Mouse (Mus musculus) liver, embryonic 14.5 days (tissue): ENCODE measurements around the gene Fat3. TPM values are rescaled to one million over a fixed set of nuclear protein-coding genes. Genes with fewer than 3 reads are reported as not detected.

Experiments
- ATAC-seq: fragments of 200-750 bp; cut with Nextera tagmentation; 2 replicates; pipeline ENCODE4 v1.8.0; 2017; ENCODE audit warnings: moderate number of reproducible peaks, mild to moderate bottlenecking, moderate library complexity; ENCODE audit not compliant: insufficient read depth
- DNase-seq, 3 experiments: peaks; one replicate each; pipeline ENCODE4 v3.0.0-alpha.2; 2012 to 2013; ENCODE audit warnings: low read depth in 3 of 3, low spot score in 3 of 3
- H3K27ac ChIP-seq: fragments of 300-500 bp; sonication (generic); 2 replicates; pipeline ENCODE4 v1.5.1; 2014; ENCODE audit warnings: moderate library complexity, mild to moderate bottlenecking, control low read depth, inconsistent platforms
- H3K27me3 ChIP-seq: fragments of 300-500 bp; sonication (generic); 2 replicates; pipeline ENCODE4 v1.6.1; 2014; ENCODE audit warnings: mild to moderate bottlenecking, low read length, moderate library complexity; ENCODE audit not compliant: control insufficient read depth, insufficient read depth
- H3K36me3 ChIP-seq: fragments of 300-500 bp; sonication (generic); replicated peaks from 2 replicates; pipeline ENCODE4 v1.6.1; 2014; ENCODE audit warnings: low read depth; ENCODE audit not compliant: control insufficient read depth, insufficient read depth
- H3K4me1 ChIP-seq, 2 experiments: fragments of 200-500 bp in 1 of 2; fragments of 300-500 bp in 1 of 2; sonication (generic) in 1 of 2; replicated peaks; 2 replicates each; pipeline ENCODE4 v1.6.1; 2012 to 2014; ENCODE audit warnings: antibody characterized with exemption in 1 of 2, inconsistent platforms in 1 of 2, low read length in 1 of 2; ENCODE audit not compliant: control insufficient read depth in 2 of 2, insufficient read depth in 2 of 2
- H3K4me2 ChIP-seq: fragments of 300-500 bp; sonication (generic); 2 replicates; pipeline ENCODE4 v1.6.1; 2014; ENCODE audit warnings: low read depth, mild to moderate bottlenecking, control low read depth, moderate library complexity
- H3K4me3 ChIP-seq, 2 experiments: fragments of 200-500 bp in 1 of 2; fragments of 300-500 bp in 1 of 2; sonication (generic) in 1 of 2; 2 replicates each; pipeline ENCODE4 v1.5.1; 2012 to 2014; ENCODE audit warnings: low read depth in 2 of 2, low read length in 2 of 2, mild to moderate bottlenecking in 2 of 2, control low read depth in 1 of 2, inconsistent platforms in 1 of 2, moderate library complexity in 1 of 2; ENCODE audit not compliant: insufficient read depth in 1 of 2
- H3K9ac ChIP-seq: fragments of 300-500 bp; sonication (generic); replicated peaks from 2 replicates; pipeline ENCODE4 v1.6.1; 2014; ENCODE audit warnings: mild to moderate bottlenecking, control low read depth, moderate library complexity
- H3K9me3 ChIP-seq: fragments of 300-500 bp; sonication (generic); 2 replicates; pipeline ENCODE4 v1.6.1; 2016; ENCODE audit warnings: low read length, mixed read lengths; ENCODE audit not compliant: control insufficient read depth
- CTCF ChIP-seq: IDR thresholded peaks from 2 replicates; pipeline ENCODE4 v1.5.1; 2016; ENCODE audit warnings: antibody characterized with exemption, low read depth, control low read depth
- EP300 ChIP-seq: IDR thresholded peaks from 2 replicates; pipeline ENCODE4 v1.6.1; 2016; ENCODE audit warnings: antibody characterized with exemption, low read depth
- WGBS: fragments of 180-500 bp; shearing (Covaris S2); extraction: QIAGEN DNeasy Blood & Tissue Kit; methylation state at CpG from one replicate; pipeline ENCODE4 v1.1.7; 2014; ENCODE audit not compliant: insufficient replicate concordance; 5-methylcytosine and 5-hydroxymethylcytosine counted together
- polyA plus RNA-seq, 2 experiments: library from polyadenylated mRNA; depleted of rRNA in 1 of 2; stranded (reverse) in 1 of 2; unstranded in 1 of 2; fragments of >200 nt; fragmentation: Nextera tagmentation in 1 of 2; extraction: Ambion mirVana in 1 of 2; gene quantifications; 2 replicates each; pipeline versions ENCODE4 v1.2.1 to v1.2.3; 2012 to 2014

Gene Fat3
- polyA plus RNA-seq, 2 experiments = 0.06 TPM; not detected in 1

- no peak overlapping the region for H3K4me3 ChIP-seq
- no peak for ATAC-seq
- no peak for DNase-seq
- TF ChIP-seq EP300 (no peak), CTCF (no peak)
- WGBS = 39% methylated on average over 6 of the region's 6 CpGs
- H3K27me3 ChIP-seq = no peaks in the 10 kb centered on the region
- H3K9me3 ChIP-seq = no peaks in the 10 kb centered on the region
- H3K27ac ChIP-seq = no peak overlapping the region
- H3K4me1 ChIP-seq = no peaks in the 10 kb centered on the region
- H3K36me3 ChIP-seq = no peaks in the 10 kb centered on the region
- no peak overlapping the region for H3K4me2 ChIP-seq
- H3K9ac ChIP-seq = no peak overlapping the region
These were observed 102.1 kb downstream of the Fat3 start for GRCm38 (mm10) chr9:16398734-16399686.

GRCm38 (mm10) chr9:16389141-16389540 is 111.9 kb downstream of the Fat3 start:
- H3K27ac ChIP-seq = no peak overlapping the region
- no peaks in the 10 kb centered on the region for H3K36me3 ChIP-seq
- H3K9me3 ChIP-seq = no peaks in the 10 kb centered on the region
- TF ChIP-seq EP300 (no peak), CTCF (no peak)
- 36% methylated on average over 4 of the region's 4 CpGs for WGBS
- no peak overlapping the region for H3K4me2 ChIP-seq
- H3K27me3 ChIP-seq = no peaks in the 10 kb centered on the region
- no peaks in the 10 kb centered on the region for H3K4me1 ChIP-seq
- H3K9ac ChIP-seq = no peak overlapping the region
- no peak overlapping the region for H3K4me3 ChIP-seq
- ATAC-seq = no peak
- no peak for DNase-seq

GRCm38 (mm10) chr9:16387527-16387926 is 113.6 kb downstream of the Fat3 start:
- Histone ChIP-seq H3K4me2 (no peak overlapping the region), H3K4me1 (no peaks in the 10 kb centered on the region), H3K36me3 (no peaks in the 10 kb centered on the region), H3K27ac (no peak overlapping the region), H3K9me3 (no peaks in the 10 kb centered on the region), H3K4me3 (no peak overlapping the region), H3K27me3 (no peaks in the 10 kb centered on the region), H3K9ac (no peak overlapping the region)
- DNase-seq (no peak), ATAC-seq (no peak)
- TF ChIP-seq EP300 (no peak), CTCF (no peak)

GRCm38 (mm10) chr9:16363713-16364112 is 137.4 kb downstream of the Fat3 start:
- Histone ChIP-seq H3K36me3 (no peaks in the 10 kb centered on the region), H3K4me2 (no peak overlapping the region)
- TF ChIP-seq CTCF (no peak), EP300 (no peak)

GRCm38 (mm10) chr9:16361811-16362210 is 139.3 kb downstream of the Fat3 start:
- no peak for DNase-seq
- H3K4me2 ChIP-seq = no peak overlapping the region
- 15% methylated on average over 5 of the region's 5 CpGs for WGBS
- no peak for TF ChIP-seq CTCF
- TF ChIP-seq EP300 = no peak
- H3K4me3 ChIP-seq = no peak overlapping the region
- H3K9ac ChIP-seq = no peak overlapping the region
- H3K9me3 ChIP-seq = no peaks in the 10 kb centered on the region
- no peaks in the 10 kb centered on the region for H3K27me3 ChIP-seq
- H3K36me3 ChIP-seq = no peaks in the 10 kb centered on the region
- no peak overlapping the region for H3K27ac ChIP-seq
- no peaks in the 10 kb centered on the region for H3K4me1 ChIP-seq
- no peak for ATAC-seq

More at GRCm38 (mm10) chr9:16363713-16364112, 137.4 kb downstream of the Fat3 start:
- 21% methylated on average over 3 of the region's 3 CpGs for WGBS
- H3K9ac ChIP-seq = no peak overlapping the region
- no peak for DNase-seq
- ATAC-seq = no peak
- H3K27me3 ChIP-seq = no peaks in the 10 kb centered on the region
- no peaks in the 10 kb centered on the region for H3K9me3 ChIP-seq
- no peaks in the 10 kb centered on the region for H3K4me1 ChIP-seq
- H3K27ac ChIP-seq = no peak overlapping the region
- H3K4me3 ChIP-seq = no peak overlapping the region
